Mouse (Mus musculus): ENCODE measurements around the gene BC048679.
A peak's percentile ranks its signal among the peaks of the same experiment; 100 is the strongest.
"Not testable (repeated sequence)": the region's sequence is repeated elsewhere in the genome, so short reads cannot be mapped to it uniquely, and the experiment has no call there.

BC048679 gene

GRCm38 (mm10) chr7:81498181-81498580, at the start of gene BC048679:
Gene BC048679 (minus strand): TSS chr7:81498281.
- no peak for DNase-seq

- DNase-seq = no peak
These were observed 44.9 kb upstream of the BC048679 start for GRCm38 (mm10) chr7:81542934-81543333.

GRCm38 (mm10) chr7:81541924-81542524, 43.9 kb upstream of the BC048679 start:
- peak; percentile 20 to 58 for DNase-seq

GRCm38 (mm10) chr7:81540999-81541398, 42.9 kb upstream of the BC048679 start:
- DNase-seq = no peak

- no peak for DNase-seq
These were observed 41.5 kb upstream of the BC048679 start for GRCm38 (mm10) chr7:81539565-81539964.

- peak in 1 of 2 experiments; percentile 28 for DNase-seq
These were observed 40.1 kb upstream of the BC048679 start for GRCm38 (mm10) chr7:81538070-81538675.

- no peak for DNase-seq
These were observed 38.4 kb upstream of the BC048679 start for GRCm38 (mm10) chr7:81536478-81536877.

GRCm38 (mm10) chr7:81531462-81531861, 33.4 kb upstream of the BC048679 start:
- no peak for DNase-seq

GRCm38 (mm10) chr7:81528918-81529317, 30.8 kb upstream of the BC048679 start:
- no peak for DNase-seq

- DNase-seq = no peak
These were observed 25.6 kb upstream of the BC048679 start for GRCm38 (mm10) chr7:81523663-81524017.

- peak; percentile 90 to 94 for DNase-seq
These were observed 25.1 kb upstream of the BC048679 start for GRCm38 (mm10) chr7:81523008-81523662.

GRCm38 (mm10) chr7:81516154-81517030, 18.3 kb upstream of the BC048679 start:
- DNase-seq = no peak

GRCm38 (mm10) chr7:81514906-81515590, 17.0 kb upstream of the BC048679 start:
- no peak for DNase-seq

GRCm38 (mm10) chr7:81501050-81501449, 3.0 kb upstream of the BC048679 start:
- DNase-seq = no peak

- DNase-seq = no peak
These were observed 910 bp downstream of the BC048679 start for GRCm38 (mm10) chr7:81497171-81497570.

GRCm38 (mm10) chr7:81493331-81494021, 4.6 kb downstream of the BC048679 start, which contains the start of gene Ap3b2:
Gene Ap3b2 (minus strand): TSS chr7:81493925.
- DNase-seq = peak; percentile 88 to 92

- DNase-seq = peak in 1 of 2 experiments; percentile 24
These were observed 5.5 kb downstream of the BC048679 start for GRCm38 (mm10) chr7:81492628-81493027.

- no peak for DNase-seq
These were observed 8.4 kb downstream of the BC048679 start for GRCm38 (mm10) chr7:81489649-81490048.

GRCm38 (mm10) chr7:81480800-81481199, 17.3 kb downstream of the BC048679 start:
- DNase-seq = peak in 1 of 2 experiments; percentile 61

- DNase-seq = no peak
These were observed 18.5 kb downstream of the BC048679 start for GRCm38 (mm10) chr7:81479531-81480090.

- not testable (repeated sequence) for DNase-seq
These were observed 19.8 kb downstream of the BC048679 start for GRCm38 (mm10) chr7:81478261-81478660.

All from cerebellum, postnatal 25 days (tissue).